Mouse (Mus musculus) thymus, postnatal 25 days (tissue): ENCODE measurements at regions not wholly inside any gene's neighbourhood (a gene's known extent, or its start where the extent isn't known, plus 50 kb on each side); places are given as distances from the start of the nearest gene placed in this dataset.

ENCODE experiments used
- DNase-seq: peaks from one replicate; pipeline ENCODE4 v3.0.0; 2022

DNA sequence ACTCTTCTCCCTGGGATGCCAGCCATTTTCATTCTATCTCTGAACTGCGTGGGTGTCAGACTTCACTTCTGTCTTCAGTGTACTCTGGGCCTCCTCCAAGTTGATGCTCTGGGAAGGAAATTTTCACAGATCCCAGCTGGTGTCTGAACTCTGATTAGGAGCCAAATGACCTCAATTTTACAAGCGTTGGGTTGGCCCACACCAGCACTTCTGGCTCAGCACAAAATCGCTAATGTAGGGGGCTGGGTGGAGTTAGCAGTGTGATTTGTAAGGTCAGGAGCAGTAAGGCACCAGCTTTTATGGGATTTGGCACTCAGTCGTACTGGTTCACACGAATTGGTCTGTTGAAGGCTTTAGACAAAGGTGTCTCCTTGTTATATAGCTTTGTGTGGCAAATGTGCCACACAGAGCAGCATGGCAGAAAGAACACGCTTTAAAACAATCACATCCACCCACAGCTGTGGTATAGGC lies 576.3 kb upstream of the Kdm8 start:
- DNase-seq = no peak

DNA sequence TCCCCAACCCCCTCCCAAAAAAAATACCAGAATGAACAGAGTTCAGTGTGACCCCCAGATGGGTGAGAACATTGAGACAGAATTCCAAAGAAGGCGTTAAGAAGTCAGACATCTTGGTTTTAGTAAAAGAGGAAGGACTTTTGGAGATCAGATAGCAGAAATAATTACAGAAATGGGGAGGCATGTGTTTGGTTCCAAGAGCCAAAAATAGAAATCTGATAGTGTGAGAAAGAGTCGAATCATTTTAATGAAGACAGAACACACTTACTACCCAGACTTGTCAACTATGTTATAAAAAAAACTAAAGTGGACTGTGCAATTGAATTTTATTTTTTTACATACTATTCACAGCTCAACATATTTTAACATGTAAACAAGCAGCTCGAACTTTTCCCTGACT lies 575.9 kb upstream of the Kdm8 start:
- DNase-seq = no peak

DNA sequence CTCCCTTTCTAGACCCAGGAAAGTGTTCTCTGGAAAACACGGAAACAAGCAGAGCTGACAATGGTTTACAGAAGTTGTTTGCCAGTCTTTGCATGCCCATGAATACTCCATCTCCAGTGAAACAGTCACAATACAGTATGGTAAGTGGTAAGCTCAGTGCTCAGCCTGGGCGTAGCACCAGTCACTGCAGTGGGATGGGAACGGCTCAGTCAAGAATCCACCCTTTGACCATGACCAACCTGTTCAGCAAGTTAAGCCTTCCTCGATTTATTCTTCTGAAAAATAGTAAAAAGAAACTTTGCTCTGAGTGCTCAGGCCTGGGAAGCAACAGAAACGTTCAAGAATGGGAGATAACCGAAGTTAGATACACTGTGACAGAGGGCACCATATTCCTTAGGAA lies 563.7 kb upstream of the Kdm8 start:
- no peak for DNase-seq

DNA sequence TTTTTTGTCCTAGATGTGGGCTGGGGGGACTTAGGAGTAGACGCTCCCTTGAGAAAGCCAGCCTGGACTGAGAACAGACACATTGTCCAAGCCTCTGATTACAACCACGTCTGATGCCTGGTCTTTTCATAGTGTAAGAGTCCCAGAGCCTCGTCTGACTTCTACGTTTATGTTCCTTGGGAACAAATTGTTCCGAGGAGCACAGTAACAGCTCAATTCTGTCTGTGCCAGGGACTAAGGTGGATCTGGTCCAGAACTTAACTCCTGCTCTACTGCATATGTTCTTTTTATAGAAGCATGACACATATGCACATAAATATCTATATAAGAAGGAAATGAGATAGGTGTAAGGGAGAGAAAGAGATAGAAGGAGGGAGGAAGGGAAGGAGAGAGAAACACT lies 537.2 kb upstream of the Kdm8 start:
- no peak for DNase-seq

DNA sequence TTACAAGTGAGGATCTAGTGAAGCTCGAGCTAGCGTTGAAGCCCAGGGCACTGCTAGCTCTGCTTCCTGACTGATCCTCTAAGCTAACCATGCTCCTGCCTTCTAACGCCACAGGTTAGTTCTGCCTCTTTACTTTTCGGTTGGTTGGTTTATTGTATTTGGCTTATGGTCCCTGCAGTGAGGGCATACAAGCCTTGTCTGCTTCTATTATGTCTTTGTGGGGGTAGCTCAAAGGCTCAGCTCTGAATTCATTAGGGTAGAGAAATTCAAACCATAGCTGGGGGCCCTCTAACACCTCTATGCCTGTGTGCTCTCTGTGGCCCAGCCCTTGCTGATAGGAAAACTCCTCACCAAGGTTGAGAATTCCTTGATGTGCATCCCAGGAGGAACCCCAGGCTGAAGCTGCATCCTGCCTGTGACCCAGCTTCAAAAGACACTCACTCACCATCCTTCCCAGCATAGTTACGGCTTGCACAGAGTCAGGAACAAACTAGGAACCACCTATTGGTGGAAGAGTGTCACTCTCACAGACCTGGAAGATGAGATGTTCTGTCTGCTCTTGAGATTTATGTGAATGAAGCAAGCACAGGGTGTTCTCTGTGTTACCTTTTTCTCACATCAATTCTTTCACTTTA lies 536.7 kb upstream of the Kdm8 start:
- DNase-seq = no peak

DNA sequence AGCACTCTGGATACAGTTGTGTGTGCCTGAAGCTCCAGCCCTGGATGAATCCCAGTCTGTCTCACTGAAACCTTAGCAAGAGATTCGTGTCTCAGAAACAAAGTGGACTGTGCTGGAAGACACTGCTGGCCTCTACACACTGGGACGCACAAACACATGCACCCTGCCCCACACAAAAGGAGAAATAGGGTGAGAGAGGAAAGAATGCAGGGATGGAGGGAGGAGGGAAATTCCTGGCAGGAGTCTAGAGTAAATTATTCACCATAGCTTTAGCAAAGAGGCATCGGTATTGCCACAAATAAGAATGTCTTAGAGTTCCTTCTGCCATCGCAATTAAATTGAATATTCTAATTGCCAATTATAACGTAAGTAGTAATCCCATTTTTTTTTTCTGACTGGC lies 530.4 kb upstream of the Kdm8 start:
- DNase-seq = no peak

DNA sequence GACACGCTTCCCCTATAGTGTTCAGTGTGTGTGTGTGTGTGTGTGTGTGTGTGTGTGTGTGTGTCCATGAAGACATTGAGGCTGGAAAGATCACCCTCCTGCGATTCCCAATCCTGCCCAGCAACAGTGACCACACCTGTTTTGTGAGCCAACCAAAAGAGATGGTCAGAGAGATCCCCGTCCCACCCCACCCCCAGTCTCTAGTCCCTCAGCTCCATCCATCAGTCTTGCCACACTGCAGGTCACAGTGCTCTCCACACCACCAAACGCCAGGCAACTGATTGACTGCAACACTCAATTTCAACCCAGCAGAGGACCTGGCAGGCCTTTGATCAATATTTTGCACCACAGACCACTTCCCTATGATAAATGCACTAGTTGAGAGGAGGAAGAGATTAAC lies 530.0 kb upstream of the Kdm8 start:
- no peak for DNase-seq

DNA sequence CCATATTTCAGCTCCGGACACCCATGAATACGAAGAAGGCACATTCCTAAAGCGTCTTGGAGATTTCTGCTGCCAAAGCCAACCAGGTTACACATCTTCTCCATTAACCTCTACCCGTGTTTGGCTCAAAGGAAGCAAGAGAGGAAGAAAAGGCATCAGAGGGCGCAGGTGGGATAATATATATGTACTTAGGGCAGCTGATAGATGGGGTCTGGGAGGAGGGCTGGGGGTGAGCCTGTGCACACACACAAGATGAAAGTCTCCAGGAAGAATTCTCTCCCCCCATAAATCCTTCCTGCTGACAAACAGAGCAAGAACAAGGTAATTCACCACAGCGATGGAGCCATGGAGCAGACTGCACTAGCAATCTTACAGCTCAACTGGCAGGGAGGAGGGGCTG lies 529.5 kb upstream of the Kdm8 start:
- DNase-seq = no peak

DNA sequence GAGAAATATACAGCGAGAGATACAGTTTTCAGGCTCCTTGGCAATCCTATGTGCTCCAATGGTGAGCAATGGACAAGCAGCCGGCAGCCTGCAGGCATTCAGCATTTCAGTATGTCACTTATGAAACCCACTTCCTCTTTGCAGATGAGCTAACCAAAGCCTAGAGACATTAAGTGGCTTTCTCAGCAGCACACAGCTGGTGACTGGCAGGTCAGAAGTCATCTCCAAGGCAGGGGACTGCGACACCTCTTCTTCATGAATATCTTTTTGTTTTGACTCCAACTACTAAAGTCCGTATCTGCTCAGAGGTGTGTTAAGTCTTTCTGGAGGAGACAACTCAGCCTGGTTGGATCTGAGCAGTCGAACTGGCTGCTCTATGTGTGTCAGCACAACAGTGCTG lies 528.8 kb upstream of the Kdm8 start:
- DNase-seq = no peak

DNA sequence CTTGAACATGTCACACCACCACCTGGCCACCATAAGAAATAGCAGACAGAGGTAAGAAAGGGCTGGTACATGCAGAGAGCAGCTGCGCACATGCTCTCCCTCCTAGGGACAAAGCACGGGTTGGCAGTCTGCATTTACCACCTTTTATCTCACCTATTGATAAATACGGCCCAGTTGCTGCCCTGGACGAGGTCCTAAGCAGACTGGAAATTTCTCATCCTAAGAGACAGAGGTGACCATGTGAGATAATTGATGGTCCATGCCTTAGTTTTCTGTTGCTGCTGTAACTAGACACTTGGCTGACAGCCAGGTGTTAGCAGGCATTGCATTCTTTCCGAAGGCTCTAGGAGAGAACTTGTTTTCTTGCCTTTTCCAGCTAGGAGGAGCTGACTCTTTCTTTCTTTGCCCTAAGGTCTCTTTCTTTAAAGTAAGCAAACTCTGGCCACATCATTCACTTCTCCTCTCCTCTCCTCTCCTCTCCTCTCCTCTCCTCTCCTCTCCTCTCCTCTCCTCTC lies 526.8 kb upstream of the Kdm8 start:
- DNase-seq = no peak

DNA sequence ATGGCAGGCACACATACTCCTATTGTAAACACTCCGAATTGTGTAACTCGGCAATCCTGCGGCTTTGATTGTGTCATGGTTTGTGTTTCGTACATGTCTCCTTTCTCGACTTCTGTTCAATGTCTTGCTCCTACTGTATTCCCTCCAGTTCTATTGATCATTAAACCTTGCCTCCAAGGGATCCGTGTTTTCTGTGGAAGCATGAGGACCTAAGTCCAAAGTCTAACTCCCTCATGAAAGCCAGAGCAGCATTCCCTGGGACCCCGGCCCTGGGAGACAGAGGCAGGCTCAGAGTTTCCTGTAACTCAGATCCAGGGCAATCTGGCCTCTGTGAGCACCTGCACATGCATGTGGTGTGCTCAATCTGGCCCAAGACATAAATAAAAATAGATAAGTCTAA lies 521.7 kb upstream of the Kdm8 start:
- no peak for DNase-seq

DNA sequence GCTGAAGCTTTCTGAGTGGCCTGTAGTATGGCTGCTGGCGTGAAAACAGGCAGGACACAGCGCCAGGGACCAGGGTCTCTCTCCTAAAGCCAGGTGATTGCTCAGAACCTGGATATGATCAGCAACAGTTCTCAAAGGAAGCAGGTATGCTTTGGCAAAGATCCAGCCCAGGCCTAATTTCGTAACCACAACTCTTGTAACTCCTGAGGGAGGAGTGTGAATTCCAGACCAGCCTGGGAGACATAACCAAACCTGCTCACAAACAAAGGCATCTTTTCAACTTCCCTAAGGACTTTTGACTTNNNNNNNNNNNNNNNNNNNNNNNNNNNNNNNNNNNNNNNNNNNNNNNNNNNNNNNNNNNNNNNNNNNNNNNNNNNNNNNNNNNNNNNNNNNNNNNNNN lies 510.9 kb upstream of the Kdm8 start:
- no peak for DNase-seq

DNA sequence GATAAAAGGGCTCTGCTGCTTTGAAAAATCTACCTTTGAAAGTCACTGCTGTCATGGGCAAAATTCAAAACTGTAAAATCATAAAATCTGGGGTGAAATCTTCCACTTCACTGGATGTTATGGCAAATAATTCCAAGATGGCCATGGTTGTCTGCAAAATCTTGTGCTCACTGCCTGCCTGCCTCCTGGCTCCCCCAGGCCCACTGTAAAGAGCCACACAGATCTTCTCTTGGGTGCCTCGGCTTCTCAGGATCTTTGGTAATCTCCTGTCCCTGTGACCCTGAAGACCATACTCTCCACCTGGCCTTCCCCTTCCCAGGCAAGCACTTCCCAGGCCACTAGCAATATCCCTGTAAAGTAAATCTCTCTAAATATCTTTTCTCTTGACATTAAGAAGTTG lies 505.1 kb upstream of the Kdm8 start:
- DNase-seq = no peak

DNA sequence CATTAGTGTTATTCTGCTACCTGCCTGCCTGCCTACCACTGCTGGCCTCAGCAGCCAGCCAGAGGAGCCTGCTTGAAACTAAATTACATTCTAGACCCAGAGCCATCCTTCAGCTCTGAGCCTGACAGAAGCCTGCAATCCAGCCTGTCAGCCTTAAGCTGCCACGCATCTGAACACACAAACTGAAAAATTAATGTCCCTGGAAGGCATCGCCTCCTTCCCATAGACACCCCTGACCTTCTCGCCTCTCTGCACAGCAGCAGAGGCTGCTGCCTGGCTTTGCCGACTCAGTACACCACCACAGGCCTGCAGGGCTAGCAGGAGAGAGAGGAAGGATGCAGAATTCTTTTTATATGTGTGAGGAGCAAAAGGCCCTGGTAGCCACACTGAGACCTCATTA lies 502.9 kb upstream of the Kdm8 start:
- no peak for DNase-seq

DNA sequence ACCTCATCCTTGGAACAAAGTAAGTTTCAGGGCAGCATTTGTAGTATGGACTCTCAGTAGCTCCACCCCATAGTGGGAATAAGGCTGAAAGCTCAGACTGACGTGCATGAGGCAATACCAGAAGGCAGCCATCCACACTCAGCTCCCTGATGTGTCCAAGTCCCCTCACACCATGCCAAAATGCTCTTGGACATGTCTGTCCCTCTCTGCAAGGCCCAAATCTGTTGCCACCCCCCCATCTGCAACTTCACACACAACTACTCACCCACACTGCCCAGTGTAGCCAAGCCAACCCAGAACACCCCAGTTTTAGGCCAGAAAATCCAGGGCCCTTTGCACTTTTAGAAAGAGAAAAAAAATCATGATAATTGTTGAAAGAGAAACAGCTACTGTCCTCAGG lies 498.1 kb upstream of the Kdm8 start:
- DNase-seq = no peak

DNA sequence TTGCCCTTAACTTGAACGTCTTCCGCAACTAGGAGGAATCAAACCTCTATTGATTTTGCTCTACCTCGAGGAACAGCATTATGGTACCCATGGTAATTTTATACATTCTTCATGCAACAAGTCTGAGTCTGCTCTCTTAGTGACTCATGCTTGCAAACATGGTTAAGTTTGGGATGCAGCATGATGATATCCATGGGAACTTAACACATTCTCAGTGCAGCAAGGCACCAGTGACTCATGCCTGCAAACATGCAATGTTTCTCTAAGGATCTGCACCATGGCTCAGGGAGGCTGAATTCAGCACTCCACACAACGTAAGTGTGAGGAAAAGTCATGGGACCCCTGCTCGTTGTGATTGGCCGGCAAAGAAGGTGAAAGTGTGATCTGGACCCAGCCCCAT lies 487.1 kb upstream of the Kdm8 start:
- DNase-seq = no peak

DNA sequence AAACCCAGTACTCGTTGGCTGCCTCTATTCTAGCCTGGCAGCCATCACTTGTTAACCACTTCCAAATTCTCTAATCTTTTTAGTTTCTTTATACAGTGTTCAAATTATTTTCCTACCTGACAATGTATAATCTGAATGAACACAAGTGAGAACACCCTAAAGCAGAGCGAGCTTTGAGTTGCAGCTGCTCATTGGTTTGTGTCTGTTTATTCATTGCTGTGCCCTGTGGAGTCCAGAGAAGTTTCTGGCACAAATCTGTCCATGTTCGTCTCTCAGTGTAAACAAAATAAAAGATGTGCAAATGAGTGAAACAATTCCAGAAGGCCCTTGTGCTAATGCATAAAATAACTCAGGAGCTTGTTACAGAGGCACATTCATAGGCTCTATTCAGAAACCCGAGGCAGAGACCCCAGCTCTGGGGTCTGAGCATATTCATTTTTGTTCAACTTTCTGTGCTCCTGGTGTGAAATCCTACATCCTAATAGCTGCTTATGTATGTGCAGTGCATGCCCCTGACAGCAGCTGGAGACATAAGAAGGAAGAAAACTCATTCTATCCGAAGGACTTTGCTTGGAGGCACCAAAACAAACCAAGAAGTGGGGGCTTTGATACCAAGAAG lies 469.5 kb upstream of the Kdm8 start:
- no peak for DNase-seq

DNA sequence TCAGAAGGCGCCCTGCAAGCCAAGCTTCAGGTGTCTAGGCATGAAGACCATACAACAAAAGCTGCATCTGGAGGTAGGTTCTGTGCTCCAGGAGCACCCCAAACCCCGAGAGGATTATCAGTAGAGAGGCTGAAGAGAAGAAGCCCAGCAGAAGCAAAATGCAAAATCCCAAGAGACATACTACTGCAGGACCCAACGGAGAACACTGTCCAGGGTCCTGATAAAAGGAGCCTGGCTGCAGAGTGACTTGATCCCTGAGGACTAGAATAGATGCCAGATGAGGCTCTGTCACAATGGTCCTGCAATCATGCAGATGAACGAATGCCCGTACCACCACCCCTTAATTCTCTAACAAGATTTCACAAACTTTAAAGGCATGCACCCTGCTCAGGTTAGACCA lies 455.0 kb upstream of the Kdm8 start:
- DNase-seq = no peak

DNA sequence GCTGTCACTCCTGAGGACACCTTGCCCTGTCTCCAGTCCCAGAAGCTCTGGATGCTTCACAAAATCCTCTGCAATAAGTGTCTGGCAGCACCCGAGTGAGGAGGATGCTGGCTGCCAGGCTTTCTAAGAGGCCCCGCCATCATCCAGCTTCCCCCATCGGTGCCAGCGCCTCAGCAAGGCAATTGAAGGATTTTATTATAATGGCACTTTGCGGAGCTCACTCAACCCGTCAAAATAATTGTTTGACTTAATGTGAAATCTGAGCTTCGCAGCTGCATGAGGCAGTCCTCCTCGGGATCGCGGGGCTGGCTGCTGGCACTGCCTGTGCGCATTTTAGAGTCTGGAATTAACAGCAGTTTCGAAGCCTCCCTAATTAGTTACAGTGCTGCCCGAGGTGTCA lies 453.8 kb upstream of the Kdm8 start:
- no peak for DNase-seq

DNA sequence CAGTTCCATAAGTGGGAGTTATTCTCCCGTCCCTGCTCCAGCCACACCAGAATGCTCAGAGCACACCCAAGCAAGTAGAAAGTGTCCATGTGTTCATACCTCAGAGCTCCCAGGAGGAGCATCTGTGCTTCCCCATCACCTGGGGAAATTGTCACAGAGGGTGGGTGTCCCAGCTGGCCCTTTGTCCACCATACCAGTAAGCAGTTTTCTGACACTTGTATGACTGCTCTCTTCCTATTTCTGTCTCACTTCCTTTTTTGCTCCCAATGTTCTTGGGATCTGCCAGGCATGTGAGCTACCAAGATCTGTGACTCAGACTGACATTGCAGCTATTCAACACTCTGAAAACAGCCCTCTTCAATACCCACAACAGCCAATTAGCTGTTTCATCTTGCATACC lies 447.9 kb upstream of the Kdm8 start:
- no peak for DNase-seq

DNA sequence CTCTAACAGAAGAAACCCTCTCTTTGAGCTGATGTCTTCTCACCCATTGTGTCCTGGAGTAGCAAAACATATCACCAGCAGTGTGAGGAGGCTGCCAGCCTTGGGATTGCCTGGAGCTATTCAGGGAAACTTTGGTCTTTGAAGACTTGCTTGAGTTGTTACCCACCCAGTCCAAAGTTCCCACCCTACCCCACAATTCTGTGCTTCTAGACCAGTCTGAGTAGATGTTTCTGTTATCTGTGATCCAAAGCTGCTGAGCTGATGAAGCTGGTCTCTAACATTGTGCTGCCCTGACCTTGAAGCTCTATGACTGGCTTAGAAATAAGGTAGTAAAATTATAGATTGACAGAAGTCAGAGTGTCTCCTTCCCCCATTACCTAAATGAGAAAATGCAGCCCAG lies 443.8 kb upstream of the Kdm8 start:
- DNase-seq = no peak

DNA sequence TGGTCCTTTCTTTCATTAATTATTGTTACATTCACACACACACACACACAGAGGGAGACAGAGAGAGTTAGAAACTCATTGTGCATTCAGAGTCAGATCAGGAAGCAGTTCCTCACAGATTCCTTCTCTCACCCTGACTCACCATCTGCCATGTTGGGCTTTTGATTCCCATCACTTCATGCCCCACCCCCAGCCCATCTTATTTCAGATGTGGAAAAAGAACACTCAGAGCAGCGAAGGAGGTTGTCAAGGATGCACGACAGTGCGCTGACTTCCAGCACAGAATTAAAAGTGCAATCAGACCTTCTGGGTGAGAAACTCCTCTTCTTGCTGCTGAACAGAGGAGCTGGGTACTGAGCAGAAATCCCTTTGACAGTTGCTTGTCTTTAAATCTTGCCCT lies 438.8 kb upstream of the Kdm8 start:
- no peak for DNase-seq

DNA sequence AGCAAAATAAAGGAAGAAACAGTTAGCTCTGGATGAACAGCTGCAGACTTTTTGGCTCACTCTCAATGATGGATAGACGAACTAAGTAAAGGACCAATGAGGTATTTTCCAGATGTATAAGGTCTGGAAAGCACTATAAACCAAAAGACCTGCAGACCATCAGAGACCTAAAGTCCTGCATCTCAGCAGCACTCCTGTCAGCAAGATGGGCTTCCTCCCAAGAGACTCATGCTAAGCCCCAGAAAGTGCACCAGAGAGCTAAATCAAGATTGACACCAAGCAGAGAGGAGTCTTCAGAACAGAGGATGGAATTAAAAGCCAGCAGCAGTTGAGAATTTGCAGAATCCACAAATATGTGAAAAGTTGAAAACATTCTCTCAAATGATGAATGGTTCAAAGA lies 425.2 kb upstream of the Kdm8 start:
- no peak for DNase-seq

DNA sequence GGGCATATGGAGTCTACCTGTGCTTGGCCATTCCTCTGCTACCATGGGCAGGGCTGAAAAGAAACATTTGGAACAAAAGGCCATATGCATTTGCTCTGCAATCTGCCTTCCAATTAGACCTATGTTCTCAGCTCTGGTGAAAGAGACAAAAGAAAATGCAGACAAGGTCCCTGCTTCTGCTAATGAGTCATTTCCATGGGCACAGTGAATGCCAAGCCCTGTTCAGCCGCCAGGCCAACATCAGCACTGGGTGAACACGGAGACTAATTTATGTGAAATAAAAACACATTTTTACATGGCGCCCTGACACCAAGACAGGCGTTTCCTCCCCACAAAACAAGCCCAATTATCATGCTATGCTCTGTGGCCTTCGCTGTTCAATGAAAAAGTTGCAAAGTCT lies 419.5 kb upstream of the Kdm8 start:
- no peak for DNase-seq

DNA sequence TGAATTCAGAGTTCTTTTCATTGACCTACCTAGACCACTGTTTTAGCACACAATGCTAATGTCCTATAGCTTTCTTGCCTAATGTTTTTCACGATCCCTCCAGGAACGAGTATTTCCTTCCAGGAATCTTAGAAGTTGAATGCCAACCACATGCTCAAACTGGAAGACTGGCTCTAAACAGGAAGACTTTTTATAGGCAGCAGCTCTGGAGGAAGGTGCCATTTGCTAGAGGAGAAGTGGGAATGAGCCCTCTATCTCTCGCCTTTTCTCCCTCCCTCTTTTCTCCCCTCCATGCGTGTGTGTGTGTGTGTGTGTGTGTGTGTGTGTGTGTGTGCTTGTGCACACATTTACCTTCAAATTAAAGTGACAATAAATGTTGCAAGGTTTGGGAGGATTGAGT lies 410.7 kb upstream of the Kdm8 start:
- no peak for DNase-seq
